Mouse (Mus musculus) embryonic facial prominence, embryonic 13.5 days (tissue): ENCODE data around the gene Anp32b. TPM values are rescaled to one million over a fixed set of nuclear protein-coding genes. Genes with fewer than 3 reads are reported as not detected.
A peak's percentile ranks its signal among the peaks of the same experiment; 100 is the strongest.

Experiments used
- ATAC-seq: fragments of 200-750 bp; cut with Nextera tagmentation; 2 replicates; pipeline ENCODE4 v1.8.0; 2017; ENCODE audit warnings: low read depth; ENCODE audit not compliant: insufficient number of reproducible peaks, insufficient read depth, low FRiP score, low TSS enrichment
- H3K27ac ChIP-seq: fragments of 300-500 bp; sonication (generic); 2 replicates; pipeline ENCODE4 v1.5.1; 2015; ENCODE audit warnings: moderate library complexity, mild to moderate bottlenecking, inconsistent platforms
- H3K27me3 ChIP-seq: fragments of 300-500 bp; sonication (generic); 2 replicates; pipeline ENCODE4 v1.6.1; 2015; ENCODE audit warnings: mild to moderate bottlenecking, inconsistent platforms
- H3K36me3 ChIP-seq: fragments of 300-500 bp; sonication (generic); 2 replicates; pipeline ENCODE4 v1.6.1; 2015; ENCODE audit warnings: mild to moderate bottlenecking, inconsistent platforms
- H3K4me1 ChIP-seq: fragments of 300-500 bp; sonication (generic); 2 replicates; pipeline ENCODE4 v1.6.1; 2015; ENCODE audit warnings: inconsistent platforms
- H3K4me2 ChIP-seq: fragments of 300-500 bp; sonication (generic); 2 replicates; pipeline ENCODE4 v1.6.1; 2015; ENCODE audit warnings: moderate library complexity, mild to moderate bottlenecking, inconsistent platforms
- H3K4me3 ChIP-seq: fragments of 300-500 bp; sonication (generic); 2 replicates; pipeline ENCODE4 v1.5.1; 2015; ENCODE audit warnings: mild to moderate bottlenecking, inconsistent platforms
- H3K9ac ChIP-seq: fragments of 300-500 bp; sonication (generic); 2 replicates; pipeline ENCODE4 v1.6.1; 2015; ENCODE audit warnings: mild to moderate bottlenecking, inconsistent platforms
- H3K9me3 ChIP-seq: fragments of 300-500 bp; sonication (generic); 2 replicates; pipeline ENCODE4 v1.6.1; 2016; ENCODE audit warnings: inconsistent platforms
- WGBS: fragments of 180-500 bp; shearing (Covaris S2); methylation state at CpG from one replicate; pipeline ENCODE4 v1.1.7; 2015; ENCODE audit warnings: mixed read lengths; 5-methylcytosine and 5-hydroxymethylcytosine counted together
- polyA plus RNA-seq: library from polyadenylated mRNA; unstranded; fragments of >200 nt; fragmentation: Nextera tagmentation; extraction: Ambion mirVana; gene quantifications from 2 replicates; pipeline ENCODE4 v1.2.1, GENCODE M21; 2015

Gene Anp32b
- polyA plus RNA-seq, 1 experiment from 2014 or later, result 339 TPM

DNA sequence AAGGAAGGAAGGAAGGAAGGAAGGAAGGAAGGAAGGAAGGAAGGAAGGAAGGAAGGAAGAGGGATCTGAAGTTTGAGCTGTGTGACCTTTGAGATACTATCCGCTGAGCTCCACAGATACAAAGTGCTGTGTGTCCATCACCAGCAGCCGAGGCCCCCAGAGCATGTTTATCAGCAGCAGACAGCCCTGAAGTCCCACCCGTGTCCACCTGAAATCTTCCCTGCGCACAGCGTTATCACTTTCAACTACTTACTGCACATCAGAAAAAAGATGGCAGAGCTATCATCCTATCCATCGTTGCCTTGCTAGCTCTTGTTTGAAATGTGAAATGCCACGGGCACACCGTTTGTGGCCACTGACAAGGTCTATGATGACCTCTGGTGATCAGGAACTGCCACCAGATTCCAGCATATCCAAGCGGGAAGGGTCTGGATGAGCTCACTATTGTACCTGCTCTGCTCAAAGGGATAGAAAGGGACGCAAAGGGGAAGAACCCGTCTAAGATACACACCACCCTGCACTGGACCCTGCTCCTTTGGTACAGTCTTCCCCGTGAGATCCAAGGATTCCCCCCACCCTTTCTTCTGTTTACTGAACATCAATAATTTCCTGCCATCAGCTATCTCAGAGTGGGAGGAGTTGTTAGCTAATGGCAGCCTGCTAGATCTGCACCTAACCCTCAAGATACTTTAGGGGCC, 18.2 kb upstream of the Anp32b start:
- no peaks in the 10 kb centered on the region for H3K9me3 ChIP-seq
- no peak for ATAC-seq
- no peaks in the 10 kb centered on the region for H3K4me1 ChIP-seq
- no peaks in the 10 kb centered on the region for H3K36me3 ChIP-seq
- no peak overlapping the region for H3K4me2 ChIP-seq
- H3K27ac ChIP-seq, result no peak overlapping the region
- no peaks in the 10 kb centered on the region for H3K27me3 ChIP-seq
- H3K9ac ChIP-seq, result no peak overlapping the region
- H3K4me3 ChIP-seq, result no peak overlapping the region
- WGBS, result 86% methylated on average over 12 of the region's 12 CpGs

DNA sequence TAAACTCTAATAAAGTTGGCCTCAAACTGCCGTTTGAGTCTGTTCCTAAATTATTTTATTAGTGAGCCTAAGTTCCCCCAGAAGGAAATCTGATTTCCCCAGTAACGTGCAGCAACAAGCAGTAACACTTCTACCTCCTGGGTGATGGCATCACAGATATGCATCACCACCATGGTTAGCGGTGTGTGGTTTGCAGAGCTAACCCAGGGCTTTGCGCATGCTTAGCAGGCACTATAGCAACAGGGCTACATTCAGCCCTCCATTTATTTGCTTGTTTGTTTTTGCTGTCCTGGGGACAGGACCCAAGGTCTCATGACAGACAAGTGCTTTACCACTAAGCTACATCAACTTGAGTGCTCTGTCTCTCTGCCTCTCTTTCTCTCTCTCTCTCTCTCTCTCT, 8.2 kb upstream of the Anp32b start:
- ATAC-seq, result no peak
- no peak overlapping the region for H3K9ac ChIP-seq
- H3K4me1 ChIP-seq, result 0 out of 2 replicates have a peak, but pooled peaks cover 4% of the 10 kb centered on the region
- no peak overlapping the region for H3K4me2 ChIP-seq
- WGBS, result 70% methylated on average over 4 of the region's 4 CpGs
- no peaks in the 10 kb centered on the region for H3K27me3 ChIP-seq
- H3K4me3 ChIP-seq, result no peak overlapping the region
- H3K27ac ChIP-seq, result no peak overlapping the region
- H3K36me3 ChIP-seq, result no peaks in the 10 kb centered on the region
- no peaks in the 10 kb centered on the region for H3K9me3 ChIP-seq

DNA sequence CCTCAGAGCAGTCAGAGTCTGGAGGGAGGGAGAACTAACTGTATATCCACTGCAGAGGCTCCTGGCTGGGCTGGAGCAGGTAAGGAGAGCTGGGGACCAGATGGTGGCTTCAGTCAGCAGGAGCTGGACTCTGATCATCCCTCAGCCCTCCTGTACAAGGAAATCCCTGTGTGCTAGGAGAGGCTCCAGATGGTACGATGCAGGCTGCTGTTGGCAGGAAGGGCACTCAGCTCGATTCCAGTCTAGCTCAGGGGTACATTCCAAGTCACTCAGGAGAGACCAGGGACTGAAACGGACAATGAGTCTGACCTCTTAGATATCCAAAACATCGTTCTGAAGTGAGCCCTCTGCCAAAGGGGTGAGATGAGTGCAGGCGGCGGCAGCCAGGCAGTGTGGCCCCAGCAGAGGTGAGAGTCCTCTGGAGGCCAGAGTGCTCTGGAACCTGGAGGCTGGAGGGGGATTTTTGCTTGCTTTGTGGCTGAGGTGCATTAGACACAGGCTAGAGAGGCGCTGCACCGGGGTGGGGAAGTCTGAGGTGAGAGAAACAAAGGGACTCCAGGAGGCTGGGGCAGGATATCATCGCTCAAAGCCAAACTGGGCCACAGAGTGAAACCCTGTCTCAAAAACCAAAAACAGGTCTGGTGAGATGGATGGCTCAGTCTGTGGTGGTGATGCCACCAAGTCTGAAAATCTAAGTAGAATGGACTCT, 5.3 kb upstream of the Anp32b start:
- ATAC-seq, result no peak
- 35% methylated on average over 9 of the region's 9 CpGs for whole genome bisulfite sequencing
- Histone ChIP-seq H3K4me3 (no peak overlapping the region), H3K9ac (peak overlapping the region; percentile 36; the same call in 1 of the 2 replicates), H3K27ac (peak overlapping the region; percentile 13; the same call in 1 of the 2 replicates), H3K36me3 (no peaks in the 10 kb centered on the region), H3K9me3 (no peaks in the 10 kb centered on the region), H3K4me2 (no peak overlapping the region), H3K4me1 (peaks cover 8% of the 10 kb centered on the region; the same call in 1 of the 2 replicates), H3K27me3 (no peaks in the 10 kb centered on the region)

DNA sequence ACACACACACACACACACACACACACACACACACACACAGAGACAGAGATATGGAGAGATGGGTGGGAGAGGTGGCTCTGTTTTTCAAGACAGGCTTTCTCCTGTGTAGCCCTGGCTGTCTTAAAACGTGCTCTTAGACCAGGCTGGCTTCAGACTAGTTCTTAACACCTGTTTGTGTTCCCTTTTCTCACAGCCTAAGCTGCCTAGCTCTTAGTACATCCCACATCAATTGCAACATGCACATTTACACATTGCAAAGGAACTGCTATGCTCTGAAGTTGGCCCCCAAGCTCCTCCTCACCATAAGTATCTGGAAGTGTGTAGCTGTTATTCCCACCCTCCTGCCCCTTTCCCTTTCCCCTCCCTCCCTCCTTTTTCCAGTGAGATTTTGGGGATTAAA, 3.2 kb upstream of the Anp32b start:
- WGBS, result 41% methylated on average over 1 of the region's 1 CpGs
- Histone ChIP-seq H3K27me3 (no peaks in the 10 kb centered on the region), H3K4me2 (no peak overlapping the region), H3K9ac (no peak overlapping the region), H3K4me1 (peaks cover 8% of the 10 kb centered on the region; the same call in 1 of the 2 replicates), H3K4me3 (no peak overlapping the region), H3K9me3 (no peaks in the 10 kb centered on the region), H3K27ac (no peak overlapping the region), H3K36me3 (no peaks in the 10 kb centered on the region)
- no peak for ATAC-seq

DNA sequence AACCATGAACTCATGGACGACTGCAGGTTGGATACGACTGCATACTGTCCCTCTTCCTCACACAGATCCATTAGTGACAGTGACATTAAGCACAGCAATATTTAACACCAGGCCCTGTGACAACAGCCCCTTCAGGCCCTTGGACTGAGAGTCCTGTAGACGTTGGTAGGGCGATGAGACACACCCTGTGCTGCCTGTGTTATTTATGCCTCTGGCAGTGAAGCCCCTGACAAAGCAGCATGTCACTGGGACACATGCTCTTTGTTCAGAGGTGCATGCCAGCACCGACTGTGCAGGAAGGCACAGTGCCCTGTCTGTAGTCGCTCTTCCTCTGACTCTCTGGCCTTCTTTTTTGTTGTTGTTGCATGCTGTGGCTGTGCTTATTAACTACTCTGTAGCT, 1.8 kb upstream of the Anp32b start:
- Histone ChIP-seq H3K36me3 (no peaks in the 10 kb centered on the region), H3K27ac (no peak overlapping the region), H3K4me2 (no peak overlapping the region), H3K9ac (no peak overlapping the region), H3K27me3 (no peaks in the 10 kb centered on the region), H3K9me3 (no peaks in the 10 kb centered on the region), H3K4me1 (peaks cover 20% of the 10 kb centered on the region), H3K4me3 (no peak overlapping the region)
- ATAC-seq, result no peak
- 20% methylated on average over 6 of the region's 6 CpGs for WGBS

- Histone ChIP-seq H3K4me2 (peak overlapping the region; percentile 81), H3K9me3 (no peaks in the 10 kb centered on the region), H3K9ac (peak overlapping the region; percentile 99), H3K27me3 (no peaks in the 10 kb centered on the region), H3K4me3 (peak overlapping the region; percentile 87), H3K27ac (peak overlapping the region; percentile 100), H3K36me3 (no peaks in the 10 kb centered on the region), H3K4me1 (peaks cover 30% of the 10 kb centered on the region)
- ATAC-seq, result no peak
- WGBS, result 28% methylated on average over 7 of the region's 7 CpGs
These were observed 633 bp upstream of the Anp32b start for GRCm38 (mm10) chr4:46450020-46450518.

DNA sequence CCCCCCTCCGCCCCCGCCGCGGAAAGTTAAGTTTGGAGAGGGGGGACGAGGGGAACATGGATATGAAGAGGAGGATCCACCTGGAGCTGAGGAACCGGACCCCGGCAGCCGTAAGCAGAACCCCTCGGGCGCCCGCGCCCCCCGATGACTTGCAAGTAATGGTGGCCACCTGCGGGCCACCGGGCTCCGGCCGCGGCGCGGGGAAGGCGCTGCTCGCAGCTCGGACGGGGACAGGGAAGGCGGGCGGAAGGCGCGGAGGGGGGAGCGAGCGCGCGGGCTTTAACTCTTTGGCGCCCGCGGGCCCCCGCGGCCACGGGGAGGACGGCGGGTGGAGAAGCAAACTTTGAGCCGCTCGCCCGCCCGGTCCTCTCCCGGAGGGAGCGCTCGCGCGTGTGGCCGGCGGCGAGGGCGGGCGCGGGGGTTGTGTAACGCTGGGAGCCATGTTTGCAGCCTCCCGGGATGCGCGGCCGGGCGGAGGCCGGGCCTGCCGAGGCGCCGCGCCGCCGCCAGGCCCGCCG, 597 bp downstream of the Anp32b start:
- Histone ChIP-seq H3K9me3 (no peaks in the 10 kb centered on the region), H3K9ac (peak overlapping the region; percentile 99), H3K27me3 (no peaks in the 10 kb centered on the region), H3K4me1 (peaks cover 39% of the 10 kb centered on the region), H3K36me3 (no peaks in the 10 kb centered on the region), H3K4me3 (peak overlapping the region; percentile 87), H3K4me2 (peak overlapping the region; percentile 81), H3K27ac (peak overlapping the region; percentile 100)
- ATAC-seq, result peak; percentile 23
- under 1% methylated on average over 58 of the region's 70 CpGs for WGBS

DNA sequence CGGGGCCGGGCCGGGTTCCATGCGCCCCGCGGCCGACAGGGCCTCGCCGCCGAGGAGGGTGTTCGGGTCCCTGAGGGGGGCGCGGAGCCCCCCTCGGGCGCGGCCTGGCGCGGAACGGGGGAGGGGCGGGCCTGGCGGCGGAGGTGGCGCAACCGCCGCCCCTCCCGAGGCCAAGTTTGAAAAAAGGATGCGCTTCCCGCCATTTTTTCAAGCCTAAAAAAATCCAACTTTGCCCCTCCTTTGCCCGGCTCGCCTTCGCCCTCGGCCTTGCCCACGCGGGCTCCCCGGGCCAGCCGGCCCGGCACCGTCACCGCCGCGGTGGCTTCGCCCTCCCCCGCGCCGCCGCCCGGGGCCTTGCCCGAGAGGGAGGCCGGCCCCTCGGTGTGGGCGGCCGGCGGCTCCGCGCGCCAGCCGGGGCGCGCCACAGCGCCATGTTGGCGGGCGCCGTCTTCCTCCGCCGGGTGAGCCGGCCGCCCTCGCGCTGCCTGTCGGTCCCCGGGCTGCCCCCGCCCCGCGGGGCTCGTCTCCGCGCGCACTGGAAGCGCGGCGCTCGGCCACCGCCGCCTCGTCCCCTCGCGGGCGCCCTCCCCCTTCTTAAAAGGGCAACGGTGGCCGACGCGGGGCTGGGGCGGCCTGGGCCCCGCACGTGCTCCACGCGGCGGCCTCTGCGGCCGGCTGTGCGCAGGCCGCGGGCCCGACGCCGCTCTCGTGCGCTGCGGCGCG, 1.2 kb downstream of the Anp32b start:
- under 1% methylated on average over 82 of the region's 111 CpGs for WGBS
- no peaks in the 10 kb centered on the region for H3K27me3 ChIP-seq
- 0 out of 2 replicates have a peak, but pooled peaks cover 6% of the 10 kb centered on the region for H3K36me3 ChIP-seq
- H3K9ac ChIP-seq, result peak overlapping the region; percentile 99
- peaks cover 45% of the 10 kb centered on the region for H3K4me1 ChIP-seq
- peak overlapping the region; percentile 81 for H3K4me2 ChIP-seq
- ATAC-seq, result 0 out of 2 replicates have a peak, but pooled peaks have one; percentile 1
- H3K27ac ChIP-seq, result peak overlapping the region; percentile 100
- no peaks in the 10 kb centered on the region for H3K9me3 ChIP-seq
- H3K4me3 ChIP-seq, result peak overlapping the region; percentile 87

GRCm38 (mm10) chr4:46452481-46452850, 1.8 kb downstream of the Anp32b start:
- Histone ChIP-seq H3K36me3 (0 out of 2 replicates have a peak, but pooled peaks cover 9% of the 10 kb centered on the region), H3K27me3 (no peaks in the 10 kb centered on the region), H3K9me3 (no peaks in the 10 kb centered on the region), H3K4me1 (peaks cover 47% of the 10 kb centered on the region), H3K4me3 (peak overlapping the region; percentile 87), H3K4me2 (peak overlapping the region; percentile 81), H3K27ac (peak overlapping the region; percentile 100), H3K9ac (peak overlapping the region; percentile 99)
- under 1% methylated on average over 19 of the region's 19 CpGs for WGBS
- ATAC-seq, result 0 out of 2 replicates have a peak, but pooled peaks have one; percentile 2

DNA sequence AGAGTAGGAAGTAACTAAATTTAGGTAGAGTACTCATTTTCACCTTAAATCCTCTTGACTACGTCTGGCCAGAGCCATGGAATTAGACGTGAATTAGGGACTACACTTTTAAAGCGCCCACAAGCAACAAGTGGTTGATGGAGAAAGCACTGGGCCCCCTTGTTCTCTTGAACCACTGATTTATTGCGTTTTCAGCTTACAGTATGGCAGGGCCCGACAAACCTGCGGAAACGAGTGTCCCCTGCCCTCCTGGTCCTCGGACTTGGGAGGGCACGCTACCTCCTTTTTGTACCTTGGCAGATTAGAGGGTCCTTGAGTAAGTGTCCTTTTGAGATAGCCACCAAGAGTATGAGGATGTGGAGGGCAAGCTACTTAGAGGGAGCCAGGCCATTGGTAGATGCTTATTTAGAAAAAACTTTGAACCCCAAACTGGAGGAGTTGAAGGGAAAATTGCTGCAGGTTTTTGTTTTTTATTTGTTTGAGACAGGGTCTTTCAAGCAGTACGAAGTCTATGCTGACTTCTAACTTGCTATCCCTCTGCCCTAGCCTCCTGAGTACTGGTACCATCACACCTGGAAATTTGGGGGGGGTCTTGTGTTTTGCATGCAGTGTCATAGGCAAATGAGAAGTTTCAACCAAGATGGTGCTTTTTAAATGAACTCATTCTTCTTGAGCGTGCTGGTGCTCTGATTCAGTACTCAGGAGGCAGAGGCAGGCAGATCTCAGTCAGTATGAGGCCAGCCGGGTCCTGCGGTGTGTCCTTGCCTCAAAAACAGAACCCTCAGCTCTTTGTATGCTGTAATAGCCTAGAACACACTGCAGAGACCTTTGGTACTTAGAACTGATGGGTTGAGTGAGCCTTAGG, 2.4 kb downstream of the Anp32b start:
- H3K9me3 ChIP-seq, result no peaks in the 10 kb centered on the region
- WGBS, result 36% methylated on average over 13 of the region's 13 CpGs
- H3K4me3 ChIP-seq, result peak overlapping the region; percentile 87
- no peaks in the 10 kb centered on the region for H3K27me3 ChIP-seq
- peaks cover 47% of the 10 kb centered on the region for H3K4me1 ChIP-seq
- H3K9ac ChIP-seq, result peak overlapping the region; percentile 99
- peak overlapping the region; percentile 100 for H3K27ac ChIP-seq
- peak overlapping the region; percentile 81 for H3K4me2 ChIP-seq
- 0 out of 2 replicates have a peak, but pooled peaks cover 9% of the 10 kb centered on the region for H3K36me3 ChIP-seq
- ATAC-seq, result no peak
